Mouse (Mus musculus) left cerebral cortex, postnatal 25 days (tissue): ENCODE data around the gene Ech1. TPM values are rescaled to one million over a fixed set of nuclear protein-coding genes. Genes with fewer than 3 reads are reported as not detected.

Experiments used
- DNase-seq, 2 experiments: peaks; one replicate each; pipeline ENCODE4 v3.0.0; 2022; ENCODE audit warnings: low spot score in 2 of 2, mixed read lengths in 1 of 2
- intact Hi-C: fragments of 180-260 bp; cut with DNase I; formaldehyde crosslinking; loops from one replicate; pipeline ENCODE4 v1.15.1; 2025
- total RNA-seq, 2 experiments: library from RNA; stranded (reverse); gene quantifications; 2 replicates each; pipeline ENCODE4 v1.2.3; 2021

The Ech1 gene
- total RNA-seq, 2 experiments from 2014 or later, result 41.5 to 46.6 TPM

DNA sequence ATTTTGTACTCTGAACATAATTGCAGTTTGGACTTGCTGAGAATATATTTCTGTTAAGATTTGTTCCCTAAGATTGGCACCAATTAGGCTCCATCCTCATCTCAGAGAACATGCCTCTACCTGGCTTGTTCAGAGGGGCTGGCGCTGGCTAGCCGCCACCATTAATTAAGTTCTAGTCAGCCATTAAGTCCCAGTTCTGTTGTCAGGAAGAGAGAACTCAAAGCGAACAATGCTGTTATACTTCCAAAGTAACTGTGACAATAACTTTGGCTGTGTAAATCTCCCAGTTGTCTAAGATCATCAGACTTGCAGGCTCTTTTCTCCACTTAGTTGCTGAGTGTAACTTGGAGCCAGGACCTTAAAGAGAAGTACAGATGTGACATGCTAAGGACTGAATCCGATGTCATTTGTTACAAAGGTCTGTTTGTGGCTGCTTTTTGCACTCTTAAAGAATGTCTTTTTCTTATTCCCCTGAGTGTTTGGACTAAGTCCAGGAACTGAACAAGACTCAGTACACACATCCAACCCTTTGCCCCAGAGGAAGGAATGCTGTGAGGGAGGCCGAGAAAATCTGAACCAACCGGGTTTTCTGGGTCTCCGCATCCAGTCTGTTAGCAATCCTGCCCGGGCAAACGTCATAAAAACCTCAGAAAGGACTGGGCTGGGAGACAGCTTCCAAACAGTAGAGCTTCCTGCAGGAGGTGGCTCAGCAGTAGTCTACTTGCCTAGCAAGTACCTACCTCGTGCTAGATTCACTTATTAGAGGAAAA lies 22.9 kb upstream of the Ech1 start:
- intact Hi-C loops, result no loop called here
- DNase-seq, result no peak

DNA sequence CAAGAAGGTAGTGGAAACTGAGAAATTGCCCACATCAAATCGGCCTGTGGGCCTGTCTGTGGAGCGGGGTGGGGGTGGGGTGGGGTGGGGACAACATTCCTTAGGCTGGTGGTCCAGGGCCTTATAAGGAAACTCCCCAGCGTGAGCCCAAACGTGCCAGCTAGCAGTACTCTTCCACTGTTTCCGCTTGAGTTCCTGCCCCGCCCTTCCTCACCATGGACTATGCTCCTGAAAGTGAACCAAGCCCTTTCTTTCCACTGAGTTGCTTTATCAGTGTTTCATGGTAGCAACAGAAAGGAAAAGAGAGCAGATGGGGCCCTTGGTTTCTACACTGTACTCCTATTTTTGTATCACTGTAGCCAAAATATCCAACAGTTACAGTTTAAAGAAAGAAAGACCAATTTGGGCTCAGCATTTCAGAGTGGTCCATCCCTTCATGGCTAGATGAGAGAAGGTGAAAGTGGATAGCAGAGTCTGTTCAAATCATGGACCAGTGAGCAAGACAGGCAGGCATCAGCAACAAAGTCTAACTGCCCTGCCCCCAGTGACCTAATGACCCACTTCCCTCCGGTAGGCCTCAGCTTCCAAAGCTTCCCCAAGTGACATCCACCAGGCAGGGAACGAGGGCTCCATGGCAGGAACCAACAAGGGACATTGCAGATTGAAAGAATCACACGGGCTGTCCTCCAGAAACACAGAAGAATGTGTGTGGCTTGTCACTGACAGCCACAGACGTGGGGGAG lies 22.0 kb upstream of the Ech1 start:
- intact Hi-C loops, result no loop called here
- DNase-seq, result peak in 1 of 2 experiments; percentile 75

DNA sequence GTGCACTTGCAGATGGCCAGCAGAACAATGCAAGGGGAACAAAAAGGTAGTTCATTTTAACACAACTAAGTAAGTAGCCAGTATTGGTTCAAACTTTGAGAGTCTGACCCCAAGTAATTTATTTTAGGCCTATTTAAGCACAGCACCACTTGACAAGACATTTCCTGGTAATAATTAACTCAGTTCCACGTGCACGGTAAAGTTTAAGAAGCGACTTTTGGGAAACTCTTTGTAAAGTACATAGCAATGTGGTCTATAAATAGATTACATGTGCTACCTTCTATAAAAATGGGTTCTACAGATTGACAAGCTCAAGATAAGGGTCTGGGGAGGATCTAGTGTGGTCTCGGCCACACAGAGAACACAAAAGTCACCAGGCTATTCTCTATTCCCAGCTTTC lies 21.3 kb upstream of the Ech1 start:
- intact Hi-C loops, result no loop called here

DNA sequence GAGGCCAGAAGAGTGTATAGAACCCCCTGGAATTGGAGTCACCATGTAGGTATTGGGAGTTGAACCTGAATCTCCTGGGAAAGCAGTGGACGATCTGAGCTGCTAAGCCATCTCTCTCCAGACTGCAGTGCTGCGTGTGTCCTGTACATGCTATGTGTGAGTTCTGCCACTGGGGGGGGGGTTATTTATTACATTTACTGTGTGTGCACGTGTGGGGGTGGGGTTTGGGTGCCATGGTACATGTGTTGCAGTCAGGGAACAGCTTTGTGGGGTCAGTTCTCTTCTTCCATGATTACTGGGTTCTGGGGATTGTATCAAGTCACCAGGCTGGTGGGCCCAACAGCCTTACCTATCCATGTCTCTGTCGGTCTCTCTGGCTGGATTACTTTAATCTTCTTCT lies 18.1 kb upstream of the Ech1 start:
- intact Hi-C loops, result no loop called here

More for the DNA sequence above, 21.3 kb upstream of the Ech1 start:
- DNase-seq, result no peak

DNA sequence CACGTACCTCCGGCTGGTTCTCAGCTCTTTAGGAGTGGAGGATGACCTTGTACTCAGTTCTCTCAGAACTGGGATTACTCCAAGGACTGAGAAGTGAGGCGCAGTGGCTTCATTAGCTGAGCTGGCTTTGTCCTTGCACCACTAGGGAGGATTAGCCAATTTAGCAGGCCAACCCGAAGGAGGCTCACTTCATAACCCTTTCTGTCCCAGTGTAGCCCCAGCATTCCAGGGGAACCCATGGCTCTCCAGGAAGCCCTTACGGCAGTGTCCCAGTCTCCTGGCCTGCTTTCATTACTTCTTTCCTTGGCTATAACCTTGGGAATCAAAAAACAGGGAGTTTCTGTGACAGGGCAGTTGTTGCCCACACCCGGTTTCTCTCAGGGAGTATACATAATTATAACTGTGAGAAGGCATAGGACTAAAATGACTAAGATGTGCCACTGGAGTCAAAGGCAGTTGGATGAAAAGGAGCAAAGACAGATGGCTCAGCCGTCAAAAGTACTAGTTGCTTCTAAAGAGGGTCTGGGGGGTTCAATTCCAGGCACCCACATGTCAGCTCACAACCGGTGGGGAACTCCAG lies 17.3 kb upstream of the Ech1 start:
- intact Hi-C loops, result no loop called here
- peak in 1 of 2 experiments; percentile 55 for DNase-seq

More for the DNA sequence above, 18.1 kb upstream of the Ech1 start:
- DNase-seq, result no peak

DNA sequence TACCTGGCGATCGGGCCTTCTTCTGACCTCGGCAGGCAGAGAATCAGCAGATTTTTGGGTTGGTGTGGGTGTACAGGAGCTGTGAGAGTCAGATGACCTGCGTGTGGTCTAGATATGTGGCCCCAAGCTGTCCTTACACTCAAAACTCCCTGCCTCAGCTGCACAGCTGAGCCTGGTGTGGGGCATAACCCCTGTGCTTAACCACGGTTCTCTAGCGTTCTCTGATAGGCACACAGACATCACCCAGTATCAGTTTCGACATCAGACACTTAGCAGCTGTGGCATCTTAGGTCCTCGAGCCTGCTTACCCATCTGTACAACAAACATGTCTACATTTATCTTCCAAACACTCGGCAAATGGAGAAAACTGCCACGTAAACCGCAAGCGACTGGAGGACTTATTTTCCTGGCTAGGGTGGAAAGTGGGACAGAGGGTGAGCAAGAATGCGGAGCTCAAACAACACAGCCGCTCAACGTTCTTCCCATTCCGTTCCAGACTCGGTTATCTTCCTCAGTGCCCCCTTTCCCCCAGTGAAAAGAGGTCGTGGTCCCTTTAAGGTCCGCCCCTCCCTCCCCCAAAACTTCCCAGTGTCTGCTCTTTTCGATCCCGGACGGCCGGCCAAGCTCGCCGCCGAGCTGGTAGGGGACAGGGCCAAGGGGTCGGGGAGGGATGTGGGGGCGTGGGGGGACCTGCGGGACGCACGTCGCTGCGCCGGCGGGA lies 16.6 kb upstream of the Ech1 start, which contains the start of gene Hnrnpl:
TSS of gene Hnrnpl (plus strand) at position 321 of the 721 bp plus-strand sequence.
- intact Hi-C loops, result no loop called here
- peak in 1 of 2 experiments; percentile 40 for DNase-seq

DNA sequence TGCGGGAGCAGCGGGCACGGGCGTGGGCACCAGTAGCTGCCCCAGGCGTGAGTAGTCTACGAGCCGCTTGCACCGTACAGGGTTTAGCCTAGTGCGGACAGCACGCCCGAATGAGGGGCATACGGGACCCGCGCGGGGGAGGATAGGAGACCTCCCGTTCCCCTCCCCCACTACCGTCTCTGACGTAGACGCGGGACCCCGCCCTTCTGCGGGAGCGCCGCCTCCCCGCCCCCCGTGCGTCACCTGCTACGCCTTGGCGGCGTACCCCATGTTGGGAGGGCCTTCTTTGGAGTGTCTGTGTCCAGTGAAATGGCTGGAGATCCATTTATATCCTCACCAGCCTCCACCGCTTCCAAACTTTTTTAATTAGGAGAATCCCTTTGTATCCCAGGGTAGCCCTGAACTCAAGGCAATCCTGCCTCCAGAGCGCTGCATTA lies 16.0 kb upstream of the Ech1 start:
- intact Hi-C loops, result no loop called here
- peak; percentile 94 to 97 for DNase-seq

DNA sequence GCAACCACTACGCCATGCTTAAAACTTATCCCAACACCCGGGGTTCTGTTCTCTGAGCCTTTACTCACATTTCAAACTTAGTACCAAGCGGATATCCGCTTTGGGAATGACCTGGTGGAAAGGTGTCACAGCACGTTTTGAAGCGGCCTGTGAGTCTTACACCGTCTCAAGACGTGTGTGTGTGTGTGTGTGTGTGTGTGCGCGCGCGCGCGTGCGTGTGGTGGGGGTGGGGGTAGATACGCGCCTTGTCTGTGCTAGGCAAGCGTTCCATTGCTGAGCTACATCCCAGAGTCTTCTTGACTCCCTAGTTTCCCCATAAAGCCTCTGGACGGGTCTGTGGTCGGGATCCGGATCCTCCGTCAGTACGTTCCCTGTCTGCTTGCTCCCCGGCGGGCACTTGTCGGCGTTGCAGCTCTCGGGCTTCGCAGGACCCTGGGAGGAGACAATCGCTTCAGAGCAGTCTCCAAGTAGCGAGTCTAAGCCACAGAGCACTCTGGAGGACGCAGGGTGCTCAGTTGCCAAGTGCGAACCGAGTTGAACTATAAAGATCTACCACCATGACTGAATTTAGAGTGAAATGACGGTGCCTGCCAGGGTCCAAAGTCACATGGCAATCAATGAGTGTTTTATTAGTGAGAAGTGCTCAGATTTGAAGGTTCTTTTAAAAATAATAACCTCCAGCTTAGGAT lies 15.5 kb upstream of the Ech1 start:
- peak; percentile 55 to 73 for DNase-seq
- intact Hi-C loops, result loop anchor here (2.0 to 5.0 kb wide), 2 partner anchors 15 to 148 kb away; partner anchors contain the start of gene Ech1

DNA sequence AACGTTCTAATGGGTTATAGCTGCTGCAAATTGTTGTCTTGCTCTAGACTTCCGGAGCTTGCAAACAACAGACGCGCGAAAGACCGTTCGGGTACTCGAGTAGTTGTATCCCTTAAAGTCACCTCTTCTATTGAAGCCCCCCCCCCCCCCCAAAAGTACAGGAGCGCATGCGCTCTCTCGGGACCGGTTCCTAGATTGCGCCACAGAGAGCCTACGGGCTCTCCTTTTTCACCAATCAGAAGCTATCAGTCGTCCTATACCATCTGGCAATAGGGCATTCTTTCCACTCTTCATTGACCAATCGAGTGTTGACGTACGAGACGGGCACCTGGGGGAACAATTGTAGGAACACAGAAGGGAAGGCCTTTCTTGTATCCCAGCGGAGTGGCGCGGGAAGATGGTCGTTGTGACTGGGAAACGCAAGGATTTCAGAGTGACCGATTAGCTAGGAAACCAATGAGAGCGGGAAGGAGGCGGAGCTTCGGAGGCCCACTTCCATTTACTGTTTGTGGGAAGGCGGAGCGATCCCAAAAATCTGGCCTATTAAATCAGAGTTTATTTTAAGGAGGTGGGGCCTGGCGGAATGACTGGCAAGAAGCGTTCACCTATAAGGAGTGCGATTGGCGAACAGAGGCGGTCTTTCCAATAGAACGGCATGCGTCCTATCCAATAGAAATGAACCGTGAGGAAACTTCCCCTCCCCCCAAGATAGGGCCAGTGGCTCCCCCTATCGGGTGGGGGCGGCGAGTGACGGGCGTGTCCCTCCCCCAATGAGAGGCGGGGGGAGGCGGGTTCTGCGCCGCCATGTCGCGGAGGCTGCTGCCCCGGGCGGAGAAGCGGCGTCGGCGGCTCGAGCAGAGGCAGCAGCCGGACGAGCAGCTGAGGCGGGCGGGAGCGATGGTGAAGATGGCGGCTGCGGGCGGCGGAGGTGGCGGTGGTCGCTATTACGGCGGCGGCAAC lies 14.6 kb upstream of the Ech1 start:
- intact Hi-C loops, result loop anchor here (2.0 to 5.0 kb wide), 2 partner anchors 14 to 147 kb away; partner anchors contain the start of gene Ech1
- peak; percentile 99 to 100 for DNase-seq

DNA sequence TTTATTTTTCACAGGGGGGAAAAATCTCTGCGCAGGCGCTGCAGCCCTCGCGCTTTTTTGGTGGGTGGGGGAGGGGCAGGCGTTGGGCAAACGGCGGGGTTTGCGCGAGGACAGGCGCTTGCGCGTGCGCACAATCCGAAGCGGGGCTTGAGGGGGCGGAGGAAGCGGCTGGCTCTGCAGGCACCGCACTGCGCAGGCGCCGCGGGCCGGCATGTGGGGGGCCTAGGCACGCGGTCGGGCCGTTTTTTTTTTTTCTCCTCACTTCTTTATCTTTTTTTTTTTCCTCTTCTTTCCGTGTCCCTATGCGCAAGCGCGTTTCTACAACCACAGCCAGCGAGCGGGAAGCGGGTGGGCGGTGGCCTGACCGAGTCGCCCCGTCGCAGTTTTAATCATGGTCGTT lies 13.8 kb upstream of the Ech1 start:
- intact Hi-C loops, result loop anchor here (2.0 to 5.0 kb wide), 2 partner anchors 14 to 146 kb away; partner anchors contain the start of gene Ech1
- DNase-seq, result peak; percentile 92

DNA sequence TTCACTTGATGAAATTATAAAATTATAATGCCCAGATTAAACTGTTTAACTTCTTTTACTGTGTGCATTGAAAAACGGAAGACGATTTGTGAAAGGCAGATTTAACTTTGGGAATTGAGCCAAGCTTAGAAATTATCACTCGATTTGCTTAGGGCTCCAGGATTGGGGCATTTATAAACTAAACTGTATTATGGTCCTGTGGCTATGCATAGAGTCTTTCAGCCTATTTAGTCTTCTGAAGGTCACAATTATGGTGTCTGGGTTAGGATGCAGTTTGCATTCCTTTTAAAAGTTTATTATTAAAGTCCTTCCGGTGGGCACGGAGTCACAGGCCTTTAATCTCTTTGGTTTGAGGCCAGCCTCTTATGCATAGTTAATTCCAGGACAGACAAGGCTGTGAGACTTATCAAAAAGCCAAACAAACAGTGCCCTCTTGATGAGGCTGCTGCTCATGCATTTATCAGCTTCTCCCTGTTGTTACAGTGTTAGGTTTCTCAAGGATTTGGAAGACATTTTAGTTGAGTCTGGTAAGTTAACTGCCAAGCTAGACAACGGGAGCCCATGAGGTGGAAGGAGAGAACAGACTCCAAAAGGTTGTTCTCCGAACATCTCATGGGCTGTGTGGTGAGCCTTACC lies 13.3 kb upstream of the Ech1 start:
- DNase-seq, result no peak
- intact Hi-C loops, result loop anchor here (2.0 to 5.0 kb wide), 2 partner anchors 13 to 146 kb away; partner anchors contain the start of gene Ech1

DNA sequence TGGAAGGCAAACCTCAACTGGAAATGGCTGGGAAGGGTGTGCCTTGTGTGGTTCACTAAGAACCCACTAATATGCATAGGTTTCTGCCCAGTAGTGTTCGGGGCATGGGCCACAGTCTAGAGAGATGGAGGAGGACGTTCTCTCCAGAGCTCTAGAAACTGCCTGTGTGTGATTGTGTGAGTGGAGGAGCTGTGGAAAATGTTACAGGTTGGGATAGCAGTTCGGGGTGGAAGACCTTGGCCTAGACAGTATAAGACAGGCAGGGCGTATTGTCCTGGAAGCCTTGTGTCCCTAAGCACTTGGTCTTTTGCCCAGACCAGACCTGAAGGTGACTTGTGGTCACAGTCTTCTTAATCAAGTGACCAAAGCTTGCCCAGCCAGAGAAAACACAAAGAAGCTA lies 12.6 kb upstream of the Ech1 start:
- DNase-seq, result no peak
- intact Hi-C loops, result loop anchor here (5.0 kb wide), 1 partner anchor 145 kb away; no protein-coding TSS in a partner anchor

DNA sequence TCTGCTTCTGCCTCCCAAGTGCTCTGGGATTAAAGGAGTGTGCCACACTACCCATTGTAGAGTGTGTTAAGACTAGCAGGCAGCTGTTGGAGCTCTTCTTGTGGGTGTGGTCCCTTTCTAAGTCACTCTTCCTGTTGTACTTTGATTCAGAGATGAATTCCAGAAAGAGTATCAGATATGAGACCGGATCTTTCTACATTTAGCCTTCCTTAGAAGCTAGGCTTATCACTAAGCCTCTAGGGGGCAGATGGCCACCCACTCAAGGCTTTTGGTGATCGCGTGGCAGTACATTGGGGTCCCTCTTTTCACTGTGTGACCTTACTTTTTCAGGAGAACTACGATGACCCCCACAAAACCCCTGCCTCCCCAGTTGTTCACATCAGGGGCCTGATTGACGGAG lies 12.1 kb upstream of the Ech1 start:
- no peak for DNase-seq
- intact Hi-C loops, result loop anchor here (5.0 kb wide), 1 partner anchor 144 kb away; no protein-coding TSS in a partner anchor

DNA sequence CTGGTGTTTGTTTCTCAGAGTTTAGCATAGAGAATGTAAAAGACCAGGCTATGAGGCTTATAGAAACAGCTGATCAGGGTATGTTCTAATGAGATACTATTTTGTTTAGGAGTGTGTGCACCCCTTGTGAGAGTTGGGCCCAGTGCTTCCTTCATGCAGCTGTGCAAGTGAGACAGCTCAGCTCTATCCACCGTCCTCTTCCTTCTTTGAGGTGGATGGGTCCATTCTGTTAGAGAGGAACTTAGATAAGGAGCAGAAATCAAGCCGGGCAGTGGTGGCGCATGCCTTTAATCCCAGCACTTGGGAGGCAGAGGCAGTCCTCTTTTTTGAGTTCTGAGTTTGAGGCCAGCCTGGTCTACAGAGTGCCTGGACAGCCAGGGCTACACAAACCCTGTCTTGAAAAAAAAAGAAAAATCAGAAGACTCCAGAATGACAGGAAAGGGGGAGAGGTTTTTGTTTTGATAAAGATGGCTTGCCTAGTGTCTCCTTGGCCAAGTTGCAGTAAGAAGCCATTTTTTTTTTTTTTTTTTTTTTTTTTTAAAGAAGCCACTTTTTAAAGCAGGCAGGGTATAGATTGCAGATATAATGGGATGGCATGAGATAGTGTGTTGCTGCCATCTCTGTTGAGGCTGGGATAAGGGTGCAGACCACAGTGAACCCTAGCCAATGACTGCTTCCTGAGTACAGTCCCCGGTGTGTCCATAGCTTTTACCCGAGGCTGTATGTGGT lies 10.5 kb upstream of the Ech1 start:
- intact Hi-C loops, result loop anchor here (5.0 kb wide), 1 partner anchor 143 kb away; no protein-coding TSS in a partner anchor
- DNase-seq, result no peak

DNA sequence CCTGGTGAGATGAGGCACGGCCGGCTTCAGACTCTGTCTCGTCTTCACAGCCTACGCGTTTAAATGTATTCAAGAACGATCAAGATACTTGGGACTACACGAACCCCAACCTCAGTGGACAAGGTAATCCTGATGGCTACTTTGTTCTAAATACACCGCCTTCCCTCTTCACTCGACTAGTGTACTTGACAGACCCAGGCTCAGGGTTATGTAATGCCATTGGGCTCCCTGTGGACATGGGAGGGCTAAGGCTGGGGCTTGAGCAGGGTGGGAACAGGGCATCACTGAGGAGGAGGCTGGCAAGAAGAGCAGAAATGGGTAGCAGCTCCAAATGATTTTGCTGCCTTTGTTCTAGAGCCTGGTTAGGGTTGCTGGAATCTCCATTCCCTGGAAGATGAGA lies 9.8 kb upstream of the Ech1 start:
- intact Hi-C loops, result no loop called here
- DNase-seq, result no peak

DNA sequence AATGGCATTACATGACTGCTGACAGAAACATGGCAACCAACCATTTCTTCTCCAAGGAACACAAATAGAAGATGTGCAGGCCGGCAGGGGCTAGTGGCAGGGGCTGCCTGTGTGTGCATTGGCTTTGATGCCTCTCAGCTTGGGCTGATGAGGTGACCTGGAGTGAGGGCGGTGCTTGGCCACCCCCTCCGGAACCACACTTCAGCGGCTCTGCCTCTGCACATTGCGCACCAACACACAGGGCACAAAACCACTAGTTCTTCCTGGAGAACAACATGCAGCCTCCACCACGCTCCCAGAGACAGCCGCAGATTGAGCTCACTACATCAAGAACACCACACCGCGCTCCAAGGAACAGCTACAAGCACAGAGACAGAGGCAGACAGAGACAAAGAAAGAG lies 8.8 kb upstream of the Ech1 start:
- intact Hi-C loops, result no loop called here
- DNase-seq, result no peak

DNA sequence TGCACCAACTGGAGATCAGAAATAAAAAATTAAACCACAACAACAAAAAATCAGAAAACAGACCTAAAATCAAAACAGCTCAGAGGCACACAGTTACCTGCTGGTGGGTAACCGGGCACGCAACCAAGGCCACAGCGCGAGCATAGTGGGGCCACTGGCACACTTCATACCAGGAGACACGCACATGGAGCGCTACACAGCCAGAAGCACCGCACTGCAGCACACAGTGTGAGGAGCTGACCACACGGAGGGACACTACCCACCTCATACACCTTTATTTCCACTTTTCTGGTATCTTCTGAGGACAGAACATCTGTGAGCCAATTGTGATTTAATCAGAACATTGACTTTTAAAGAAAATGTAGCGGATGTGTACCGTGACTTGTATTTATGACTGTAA lies 8.1 kb upstream of the Ech1 start:
- intact Hi-C loops, result no loop called here
- DNase-seq, result no peak
